Mouse (Mus musculus): Measurements from ENCODE around the gene Scn4a.
"Not testable (repeated sequence)": the region's sequence is repeated elsewhere in the genome, so short reads cannot be mapped to it uniquely, and the experiment has no call there.

Scn4a gene

DNA sequence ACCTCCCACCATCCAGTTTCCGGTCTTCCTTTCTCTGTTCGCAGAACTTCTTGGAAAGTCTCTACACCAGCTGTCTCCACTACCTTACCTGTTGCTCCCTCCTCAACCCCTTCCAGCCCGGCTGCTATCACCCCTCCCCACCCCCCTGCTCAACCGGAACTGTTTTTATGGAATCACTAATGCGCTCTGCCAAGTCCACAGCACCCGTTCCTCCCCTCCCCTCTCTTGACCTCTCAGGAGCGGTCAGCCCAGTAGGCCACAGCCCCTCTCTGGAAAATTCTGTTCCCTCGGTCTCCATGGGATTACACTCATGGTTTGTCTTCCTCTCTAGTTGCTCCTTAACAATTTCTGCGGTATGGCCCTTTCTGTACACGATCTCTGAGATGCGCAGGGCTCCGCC lies at the start of gene Scn4a:
Gene Scn4a (minus strand): TSS at position 101 of the 400 bp plus-strand sequence.
- no peak for DNase-seq (ENCODE audit: low spot score in 2 of 2)

DNA sequence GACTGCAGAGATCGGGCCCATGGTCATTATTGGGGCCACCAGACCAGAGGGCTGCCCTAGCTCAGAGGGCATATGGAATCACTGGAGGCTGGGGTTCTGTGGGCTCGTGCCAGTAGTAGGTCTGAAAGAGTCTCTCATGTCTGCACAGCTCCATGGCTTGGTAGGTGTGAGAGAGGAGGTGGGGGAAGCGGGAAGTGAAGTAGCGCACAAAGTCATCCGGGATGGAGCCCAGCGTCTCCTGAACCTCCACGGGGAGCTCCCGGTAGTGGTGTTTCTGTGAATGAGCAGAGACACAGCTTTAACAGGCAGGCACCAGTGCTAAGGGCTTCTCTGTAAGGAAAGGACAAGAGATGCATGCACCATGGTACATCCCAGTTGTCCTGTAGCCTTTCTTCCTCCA lies 45.4 kb upstream of the Scn4a start:
- no peak for DNase-seq (ENCODE audit: low spot score in 2 of 2)

DNA sequence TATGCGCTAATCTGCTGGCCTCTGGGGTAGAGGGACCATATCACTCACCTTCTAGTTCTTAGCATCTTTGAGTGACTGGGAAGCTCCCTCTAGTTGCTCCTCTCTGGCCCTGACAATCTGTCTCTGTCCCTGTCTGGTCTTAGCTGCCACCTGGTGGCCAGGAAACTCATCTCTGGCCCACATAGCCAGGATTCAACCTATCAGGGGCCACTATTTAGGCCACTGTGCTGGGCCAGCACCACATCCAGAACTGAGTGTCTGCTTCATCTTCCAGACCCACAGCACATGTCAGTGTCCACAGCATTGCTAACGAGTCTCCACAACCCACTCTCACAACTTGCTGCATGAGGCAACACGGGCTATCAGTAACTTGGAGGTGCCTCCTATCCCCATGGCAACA lies 44.6 kb upstream of the Scn4a start:
- no peak for DNase-seq (ENCODE audit: low spot score in 2 of 2)

DNA sequence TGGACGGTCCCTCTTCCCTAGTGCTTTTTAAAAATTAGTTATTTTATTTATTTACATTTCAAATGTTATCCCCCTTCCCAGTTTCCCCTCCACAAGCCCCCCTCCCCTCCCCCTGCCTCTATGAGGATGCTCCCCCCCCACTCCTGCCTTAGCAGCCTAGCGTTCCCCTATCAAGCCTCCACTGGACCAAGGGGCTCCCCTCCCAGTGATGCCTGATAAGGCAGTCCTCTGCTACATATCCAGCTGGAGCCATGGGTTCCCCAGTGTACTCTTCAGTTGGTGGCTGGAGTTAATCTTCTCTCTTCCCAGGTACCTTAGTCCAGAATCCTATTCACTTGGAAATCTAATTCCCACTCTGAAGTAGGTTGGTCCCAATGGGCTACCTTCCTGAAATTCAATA lies 41.0 kb upstream of the Scn4a start:
- DNase-seq (ENCODE audit: low spot score in 2 of 2) = not testable (repeated sequence)

DNA sequence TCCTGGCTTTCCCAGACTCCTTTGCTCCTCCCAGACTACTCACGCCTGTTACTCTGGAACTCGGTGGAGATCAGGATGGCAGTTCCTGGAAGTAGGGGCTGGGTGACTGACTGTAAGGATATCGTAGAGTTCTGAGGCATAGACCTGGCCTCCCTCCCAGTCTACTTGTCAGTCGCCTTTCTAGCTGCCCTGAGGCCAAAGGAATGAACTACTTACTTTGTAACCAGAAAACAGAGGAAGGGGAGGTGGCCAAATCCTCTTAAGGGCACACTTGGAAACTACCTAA lies 40.2 kb upstream of the Scn4a start:
- no peak for DNase-seq (ENCODE audit: low spot score in 2 of 2)

DNA sequence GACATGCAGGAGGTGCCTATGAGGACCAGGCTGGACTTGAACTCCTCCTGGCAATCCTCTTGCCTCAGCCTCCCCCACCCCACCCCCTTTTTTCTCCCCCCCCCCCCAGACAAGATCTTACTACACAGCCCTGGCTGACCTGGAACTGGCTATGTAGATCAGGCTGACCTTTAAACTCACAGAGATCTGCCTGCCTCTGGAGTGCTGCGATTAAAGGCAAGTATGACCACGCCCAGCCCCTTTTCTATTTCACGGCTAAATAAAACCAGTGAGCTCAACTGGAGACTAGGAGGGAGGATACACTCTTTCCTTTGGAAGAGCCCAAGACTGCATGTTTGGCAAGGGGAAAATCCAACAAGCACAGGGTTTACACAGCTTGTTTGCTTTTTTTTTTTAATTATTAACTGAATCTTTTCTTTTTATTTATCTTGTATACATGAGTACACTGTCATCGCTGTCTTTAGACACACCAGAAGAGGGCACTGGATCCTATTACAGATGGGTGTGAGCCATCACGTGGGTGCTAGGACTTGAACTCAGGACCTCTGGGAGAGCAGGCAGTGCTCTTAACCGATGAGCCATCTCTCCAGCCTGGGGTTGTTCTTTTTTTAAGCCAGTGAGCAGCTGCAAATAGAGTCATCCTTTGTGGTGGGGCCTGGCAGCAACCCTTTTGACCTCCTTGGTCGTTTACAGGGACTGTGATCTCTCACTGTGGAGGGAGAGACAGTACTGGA lies 39.7 kb upstream of the Scn4a start:
- DNase-seq (ENCODE audit: low spot score in 2 of 2) = no peak

DNA sequence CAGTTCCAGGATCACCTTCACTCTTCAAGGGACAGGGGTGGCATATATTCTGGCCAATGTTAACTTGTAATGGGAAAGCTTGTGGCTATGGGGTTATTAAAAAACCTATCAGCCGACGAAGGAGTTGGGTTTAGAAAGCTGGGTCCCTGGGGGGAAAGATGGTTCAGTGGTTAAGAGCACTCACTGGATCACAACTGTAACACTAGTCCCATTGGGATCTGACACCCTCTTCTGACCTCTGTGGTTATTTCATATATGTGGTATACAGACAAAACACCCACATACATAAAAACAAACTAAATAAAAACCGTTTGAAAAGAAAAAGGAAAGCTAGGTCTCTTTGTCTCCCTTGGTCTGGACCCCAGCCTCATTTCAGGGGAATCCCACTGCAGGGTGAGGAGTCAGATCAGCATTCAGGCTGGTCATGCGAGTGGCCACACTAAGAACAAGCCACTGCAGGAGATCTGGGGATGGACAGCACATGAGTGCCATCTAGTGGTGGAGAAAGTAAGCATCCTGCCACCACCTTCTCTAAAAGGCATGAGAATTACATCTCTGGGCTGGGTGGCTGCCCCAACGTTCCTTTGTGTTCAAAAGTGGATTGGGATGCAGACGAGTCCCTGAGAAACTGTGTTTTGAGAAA lies 38.6 kb upstream of the Scn4a start:
- peak; percentile 44 to 64 for DNase-seq (ENCODE audit: low spot score in 2 of 2)

DNA sequence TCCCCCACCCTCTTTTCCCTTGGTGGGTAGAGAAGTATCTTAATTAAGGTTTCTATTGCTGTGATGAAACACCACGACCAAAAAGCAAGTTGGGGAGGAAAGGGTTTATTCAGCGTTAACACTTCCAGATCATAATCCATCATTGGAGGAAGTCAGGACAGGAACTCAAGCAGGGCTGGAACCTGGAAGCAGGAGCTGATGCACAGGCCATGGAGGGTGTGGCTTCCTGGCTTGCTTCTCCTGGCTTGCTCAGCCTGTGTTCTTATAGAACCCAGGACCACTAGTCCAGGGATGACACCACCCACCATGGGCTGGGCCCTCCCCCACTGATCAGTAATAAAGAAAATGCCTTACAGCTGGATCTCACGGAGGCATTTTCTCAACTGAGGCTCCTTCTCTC lies 37.7 kb upstream of the Scn4a start:
- no peak for DNase-seq (ENCODE audit: low spot score in 2 of 2)

DNA sequence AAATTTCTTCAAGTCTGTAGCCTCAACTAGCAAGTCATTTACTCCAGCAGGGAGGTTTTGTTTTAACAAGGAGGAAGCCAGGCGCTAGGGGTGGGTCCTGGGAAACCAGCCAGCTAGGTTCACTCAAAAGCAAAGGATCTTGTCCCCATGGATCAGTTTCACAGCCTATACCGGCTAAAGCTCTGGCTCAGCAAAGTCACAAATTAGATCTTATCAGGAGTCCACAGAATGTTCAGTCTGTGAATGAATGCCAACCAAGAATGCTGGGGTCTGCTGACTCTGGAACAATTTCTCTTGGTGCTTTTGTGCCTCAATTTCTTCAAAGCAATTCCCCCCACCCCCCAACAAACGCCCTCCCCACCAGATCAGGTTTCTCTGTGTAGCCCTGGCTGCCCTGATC lies 36.5 kb upstream of the Scn4a start:
- DNase-seq (ENCODE audit: low spot score in 2 of 2) = no peak

DNA sequence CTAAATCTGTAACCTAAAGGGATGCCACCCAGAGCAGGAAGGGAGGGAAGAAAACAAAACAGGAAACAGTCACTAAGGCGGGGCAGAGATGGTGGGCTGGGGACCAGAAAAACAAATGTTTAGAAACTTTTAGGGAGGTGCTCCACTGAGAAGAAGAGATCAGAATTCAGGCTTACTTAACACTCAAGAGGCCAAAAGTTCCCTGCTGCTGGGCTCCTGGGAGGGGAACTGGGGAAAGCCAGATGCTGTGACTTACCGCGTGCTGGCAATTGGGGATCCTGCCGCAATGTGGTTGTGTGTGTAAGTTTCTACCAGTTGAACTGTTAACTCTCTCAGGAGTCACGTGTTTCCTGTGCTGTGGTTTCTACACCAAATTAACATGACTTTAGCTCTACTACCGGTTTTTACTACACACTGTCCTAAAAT lies 34.7 kb upstream of the Scn4a start, which contains the start of gene Icam2:
Gene Icam2 (minus strand): TSS at position 285 of the 426 bp plus-strand sequence.
- peak; percentile 21 to 46 for DNase-seq (ENCODE audit: low spot score in 2 of 2)

DNA sequence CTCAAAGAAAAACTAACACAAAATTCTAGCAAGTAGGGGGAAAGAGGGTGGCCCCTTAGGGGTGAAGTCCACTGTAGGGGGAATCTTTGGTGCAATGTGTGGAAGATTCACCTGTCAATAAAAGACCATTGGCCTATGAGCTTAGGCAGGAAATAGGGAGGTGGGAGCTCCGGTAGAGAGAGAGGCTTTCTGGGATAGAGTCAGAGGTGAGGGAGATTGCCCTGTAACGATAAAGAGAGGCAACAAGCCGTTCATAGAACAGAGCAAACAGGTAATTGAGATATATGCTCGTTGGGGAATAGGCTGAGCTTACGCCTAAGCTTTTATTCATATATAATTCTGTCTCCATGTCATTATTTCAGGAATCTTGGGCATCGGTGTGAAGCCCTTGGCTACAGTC lies 33.9 kb upstream of the Scn4a start:
- no peak for DNase-seq (ENCODE audit: low spot score in 2 of 2)

DNA sequence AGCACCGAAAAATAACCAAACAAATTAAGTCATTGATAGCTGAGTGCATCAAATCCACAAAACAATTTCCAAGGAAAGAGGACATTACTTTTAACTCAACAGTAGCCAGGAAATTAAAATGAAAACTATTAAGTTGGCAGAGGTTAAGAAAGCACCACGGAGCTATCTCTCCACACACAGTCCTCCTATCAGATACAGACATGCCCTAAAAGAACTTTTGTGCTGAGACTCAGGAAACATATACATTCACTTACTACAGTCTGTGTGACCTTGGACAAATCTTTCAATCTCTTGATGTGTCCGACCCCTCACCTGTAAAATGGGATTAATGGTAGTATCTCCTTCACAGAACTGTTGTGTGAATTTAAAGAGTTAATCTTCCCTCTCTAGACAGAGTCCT lies 33.3 kb upstream of the Scn4a start:
- no peak for DNase-seq (ENCODE audit: low spot score in 2 of 2)

DNA sequence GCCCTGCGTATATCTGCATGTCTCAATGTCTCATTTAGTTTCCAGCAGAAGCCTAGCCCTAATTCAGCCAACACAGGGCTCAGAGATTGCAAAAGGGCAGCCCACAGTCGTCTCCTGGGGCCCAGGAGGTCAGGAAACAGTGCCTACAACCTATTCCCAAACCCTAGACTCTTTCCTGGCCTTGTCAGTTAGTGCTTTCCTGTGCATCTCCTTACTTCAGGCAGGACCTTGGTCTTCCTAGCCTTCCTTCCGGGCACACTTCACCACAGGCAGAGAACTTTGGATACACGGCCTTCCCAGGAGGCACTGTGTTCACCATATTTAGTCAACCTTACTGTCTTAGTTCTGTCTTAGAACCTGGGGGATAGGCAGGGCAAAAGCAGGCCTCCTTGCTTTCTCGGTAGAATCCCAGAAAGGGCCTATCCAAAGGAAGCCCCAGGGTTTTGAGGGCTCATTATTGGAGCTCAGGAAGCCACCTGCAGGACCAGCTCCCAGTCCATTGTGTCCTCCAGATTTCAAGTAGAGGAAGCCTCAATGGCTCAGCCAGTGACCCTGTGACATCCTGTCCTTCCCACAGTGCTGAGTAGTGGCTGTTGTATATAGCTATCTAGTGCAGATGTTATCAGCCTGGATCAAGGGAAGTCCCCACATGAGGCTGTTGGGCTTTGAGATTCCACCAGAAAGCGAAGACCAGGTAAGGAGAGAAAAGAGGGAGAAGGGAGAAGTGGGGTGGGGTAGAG lies 30.1 kb upstream of the Scn4a start:
- DNase-seq (ENCODE audit: low spot score in 2 of 2) = no peak

DNA sequence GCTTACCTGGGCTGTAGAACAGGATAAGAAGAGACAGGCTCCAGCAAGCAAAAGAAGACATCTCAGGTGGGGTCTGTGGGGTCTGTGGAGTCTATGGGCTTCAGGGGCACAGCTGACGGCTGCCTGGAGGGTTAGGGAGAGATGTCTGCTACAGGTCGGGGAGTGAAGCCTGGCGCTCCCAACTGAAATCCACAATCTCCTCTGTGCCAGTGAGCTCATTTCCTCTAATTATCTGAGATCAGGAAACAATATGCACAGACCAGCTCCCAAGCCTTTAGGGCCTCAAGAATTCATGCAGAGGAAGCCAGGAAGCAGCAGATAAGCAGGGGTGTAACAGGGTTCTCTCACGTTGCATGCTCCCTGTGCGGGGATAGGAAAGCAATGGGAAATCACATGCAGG lies 29.3 kb upstream of the Scn4a start:
- DNase-seq (ENCODE audit: low spot score in 2 of 2) = no peak

DNA sequence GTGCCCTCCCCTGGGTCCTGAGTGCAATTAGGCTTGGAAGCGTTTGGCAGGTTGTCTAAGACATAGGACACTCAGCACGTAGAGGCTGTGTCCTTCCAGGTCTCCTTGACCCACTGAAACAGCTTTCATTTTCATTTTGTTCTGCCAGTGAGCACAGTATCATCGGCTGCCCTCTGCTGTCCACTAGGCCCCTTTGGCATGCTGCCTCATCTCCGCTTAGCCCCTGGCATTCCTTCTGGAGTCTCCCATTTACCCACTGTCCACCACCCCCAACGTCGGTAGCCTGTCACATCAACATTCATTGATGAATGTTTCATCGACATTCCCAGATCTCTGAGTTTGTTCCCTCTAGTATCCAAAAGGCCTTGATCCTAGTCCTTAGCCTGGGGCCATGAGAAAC lies 28.8 kb upstream of the Scn4a start:
- DNase-seq (ENCODE audit: low spot score in 2 of 2) = no peak

DNA sequence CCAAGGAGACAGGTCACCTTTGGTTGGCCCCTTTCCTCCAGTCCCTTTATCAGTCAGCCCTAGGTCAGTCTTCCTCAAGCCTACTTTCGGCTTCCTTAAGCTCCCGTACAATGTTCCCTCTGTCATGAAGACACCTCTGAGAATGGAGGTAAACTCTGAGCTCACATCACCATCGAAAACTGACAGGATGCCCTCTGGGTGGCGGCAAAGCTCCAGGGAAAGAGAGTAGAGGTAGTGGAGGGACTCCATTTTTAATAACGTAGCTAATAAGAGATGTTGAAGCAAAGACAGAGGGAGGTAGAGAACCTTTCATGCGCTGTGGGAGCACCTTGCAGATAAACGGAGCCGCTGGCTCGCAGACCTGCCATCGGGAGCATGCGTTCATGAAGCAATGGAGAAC lies 27.9 kb upstream of the Scn4a start:
- no peak for DNase-seq (ENCODE audit: low spot score in 2 of 2)

DNA sequence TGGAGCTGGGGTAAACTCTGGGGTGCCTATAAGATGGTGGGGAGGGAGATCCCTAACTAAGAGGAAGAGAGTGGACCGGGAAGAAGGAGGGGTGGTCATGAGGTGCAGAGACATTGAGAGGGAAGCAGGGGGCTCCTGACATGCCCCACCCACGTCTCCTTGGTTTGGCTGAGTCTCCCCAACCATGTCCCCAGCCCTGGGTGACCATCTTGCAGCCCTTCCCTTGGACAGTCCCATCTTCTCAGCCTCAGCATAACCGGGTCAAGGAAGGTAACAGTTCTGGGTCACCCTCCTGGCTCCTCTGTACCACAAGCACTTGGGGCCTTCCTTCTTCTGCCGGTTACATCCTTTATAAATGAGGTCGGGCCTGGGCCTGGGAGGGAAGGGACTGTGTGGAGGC lies 21.9 kb upstream of the Scn4a start:
- no peak for DNase-seq (ENCODE audit: low spot score in 2 of 2)

DNA sequence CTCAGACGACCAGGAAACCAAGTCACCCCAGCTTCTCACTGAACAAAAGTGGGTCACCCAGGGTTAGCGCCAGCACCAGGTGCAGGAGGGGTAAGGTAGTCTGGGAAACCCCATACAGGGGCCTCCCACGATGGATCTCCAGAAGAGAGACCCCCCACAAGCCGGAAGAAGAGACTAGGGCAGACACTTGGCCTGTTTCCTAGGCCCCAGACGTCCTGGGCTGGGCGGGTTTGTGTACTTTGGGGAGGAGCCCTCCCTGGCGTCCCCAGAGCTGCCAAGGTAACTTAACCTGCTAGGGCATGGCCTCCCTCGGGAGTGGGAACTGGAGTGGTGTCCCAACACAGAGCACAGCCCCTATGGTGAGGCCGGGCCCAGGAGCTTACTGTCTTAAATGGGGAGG lies 21.5 kb upstream of the Scn4a start:
- no peak for DNase-seq (ENCODE audit: low spot score in 2 of 2)

DNA sequence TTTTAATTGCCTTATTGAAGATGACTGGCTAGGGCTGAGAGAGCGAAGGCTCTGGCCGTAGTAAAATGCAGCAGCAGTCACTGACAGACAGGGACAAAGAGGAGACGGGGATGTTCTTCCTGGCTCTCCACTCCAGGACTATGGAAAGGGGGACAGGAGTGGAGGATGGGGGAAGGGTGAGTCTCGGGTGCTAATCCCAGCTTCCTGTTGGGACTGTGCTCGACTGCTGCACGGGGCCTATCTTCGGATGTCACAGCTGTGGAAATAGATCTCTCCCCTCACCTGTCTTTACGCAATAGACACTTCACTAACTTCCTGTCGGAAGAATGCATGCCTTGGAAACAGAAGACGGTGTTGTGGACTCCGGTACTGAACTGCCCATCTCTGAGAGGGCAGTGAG lies 20.9 kb upstream of the Scn4a start:
- no peak for DNase-seq (ENCODE audit: low spot score in 2 of 2)

DNA sequence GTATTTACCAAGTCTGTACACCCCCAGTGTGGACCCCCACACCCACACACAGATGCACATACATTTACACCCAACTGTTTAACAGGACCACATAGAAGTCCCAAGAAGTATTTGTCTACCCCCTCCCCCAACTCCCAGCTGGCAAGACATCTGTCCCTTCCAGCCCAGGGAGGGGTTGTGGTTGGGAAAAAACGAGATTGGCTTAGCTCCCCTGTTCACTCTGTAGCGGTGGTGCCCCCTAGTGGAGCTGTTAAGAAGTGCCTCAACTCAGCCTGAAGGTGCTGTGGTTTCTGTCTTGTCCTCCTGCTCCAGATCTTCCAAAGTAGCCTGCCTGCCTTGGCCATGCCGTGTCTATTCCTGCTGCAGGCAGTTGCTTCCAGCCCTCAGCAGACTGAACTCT lies 13.2 kb upstream of the Scn4a start:
- peak; percentile 51 to 73 for DNase-seq (ENCODE audit: low spot score in 2 of 2)

DNA sequence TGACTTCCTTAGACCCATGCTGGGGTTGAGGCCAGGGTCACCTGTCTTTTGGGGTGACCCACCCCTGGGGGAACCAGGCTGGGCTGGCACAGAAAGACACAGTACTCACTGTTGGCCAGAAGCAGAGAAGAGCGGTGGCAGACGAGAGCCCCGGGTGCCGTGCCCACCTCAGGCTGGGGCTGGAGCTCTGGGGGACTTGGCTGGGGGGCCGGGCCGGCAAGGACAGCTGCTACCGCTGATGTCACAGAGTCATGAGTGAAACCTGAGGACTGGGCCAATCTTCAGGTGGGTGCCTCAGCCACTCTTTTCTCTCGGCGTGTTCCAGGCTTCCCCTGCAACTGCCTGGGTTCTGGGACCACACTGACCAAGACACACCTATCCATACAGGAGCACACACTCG lies 12.3 kb upstream of the Scn4a start, which contains the start of gene Prr29:
Gene Prr29 (plus strand): TSS at position 107 of the 400 bp plus-strand sequence.
- no peak for DNase-seq (ENCODE audit: low spot score in 2 of 2)

DNA sequence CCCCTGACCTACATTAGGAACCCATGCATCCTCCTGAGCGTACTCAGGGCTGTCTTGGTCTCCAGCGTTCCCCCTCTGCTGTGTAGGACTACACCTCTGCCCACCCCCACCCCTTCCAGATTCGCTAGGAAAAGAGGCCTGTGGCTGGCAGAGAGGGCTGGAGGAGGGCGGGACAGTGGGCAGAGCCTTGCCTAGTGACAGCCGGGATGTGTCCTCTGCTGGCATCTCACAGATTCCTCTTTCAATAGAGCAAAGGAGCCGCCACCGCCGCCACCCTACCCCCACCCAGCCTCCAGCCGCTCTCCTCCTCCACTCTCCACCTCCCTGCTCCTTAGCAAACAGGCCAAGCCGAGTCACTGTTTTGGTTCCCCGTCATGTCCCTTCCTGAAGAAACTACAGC lies 11.6 kb upstream of the Scn4a start:
- DNase-seq (ENCODE audit: low spot score in 2 of 2) = no peak

DNA sequence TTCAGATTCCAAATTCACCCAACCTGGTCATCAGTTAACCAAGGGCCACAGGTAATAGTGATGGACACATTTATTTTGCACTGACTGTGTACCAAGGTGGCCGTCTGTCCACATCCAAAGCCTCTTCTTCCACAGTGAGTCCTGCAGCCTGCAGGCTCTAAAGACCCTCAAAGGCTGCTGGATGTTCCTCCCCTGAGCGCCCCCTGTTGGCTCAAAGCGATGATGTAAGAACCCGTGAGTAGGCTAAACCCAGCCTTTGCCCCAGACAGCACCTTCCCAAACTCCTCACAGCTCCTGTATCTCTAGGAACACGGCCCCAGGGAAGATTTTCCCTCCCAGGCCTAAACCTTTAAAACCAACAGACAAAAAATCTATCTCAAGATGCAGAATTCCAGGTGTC lies 6.3 kb upstream of the Scn4a start:
- no peak for DNase-seq (ENCODE audit: low spot score in 2 of 2)
